Mouse (Mus musculus) spleen, postnatal 36 days (tissue): Measurements from ENCODE around the gene Ssbp2.

Experiments used
- DNase-seq, 2 experiments: peaks; one replicate each; pipeline ENCODE4 v3.0.0; 2022; ENCODE audit warnings: low spot score in 2 of 2, mixed read lengths in 1 of 2

The Ssbp2 gene

GRCm38 (mm10) chr13:91461711-91462351 lies 1.7 kb downstream of the Ssbp2 start:
- peak; percentile 11 to 22 for DNase-seq

GRCm38 (mm10) chr13:91462395-91462794 lies 2.3 kb downstream of the Ssbp2 start:
- no peak for DNase-seq

- peak; percentile 17 to 28 for DNase-seq
Observed at GRCm38 (mm10) chr13:91462893-91463481, 2.9 kb downstream of the Ssbp2 start.

- no peak for DNase-seq
Observed at GRCm38 (mm10) chr13:91465002-91465715, 5.1 kb downstream of the Ssbp2 start.

GRCm38 (mm10) chr13:91471566-91471965 lies 11.5 kb downstream of the Ssbp2 start:
- peak in 1 of 2 experiments; percentile 29 for DNase-seq

GRCm38 (mm10) chr13:91471980-91472379 lies 11.9 kb downstream of the Ssbp2 start:
- no peak for DNase-seq

GRCm38 (mm10) chr13:91473527-91473926 lies 13.4 kb downstream of the Ssbp2 start:
- DNase-seq: no peak

GRCm38 (mm10) chr13:91474027-91474426 lies 13.9 kb downstream of the Ssbp2 start:
- peak in 1 of 2 experiments; percentile 27 for DNase-seq

GRCm38 (mm10) chr13:91475888-91476287 lies 15.8 kb downstream of the Ssbp2 start:
- DNase-seq: no peak

GRCm38 (mm10) chr13:91476596-91477100 lies 16.6 kb downstream of the Ssbp2 start:
- no peak for DNase-seq

- no peak for DNase-seq
Observed at GRCm38 (mm10) chr13:91478011-91478410, 17.9 kb downstream of the Ssbp2 start.

- DNase-seq: no peak
Observed at GRCm38 (mm10) chr13:91484303-91484702, 24.2 kb downstream of the Ssbp2 start.

- no peak for DNase-seq
Observed at GRCm38 (mm10) chr13:91492133-91492532, 32.0 kb downstream of the Ssbp2 start.

GRCm38 (mm10) chr13:91497055-91497454 lies 37.0 kb downstream of the Ssbp2 start:
- no peak for DNase-seq

- no peak for DNase-seq
Observed at GRCm38 (mm10) chr13:91501735-91502134, 41.7 kb downstream of the Ssbp2 start.

GRCm38 (mm10) chr13:91502642-91503373 lies 42.7 kb downstream of the Ssbp2 start:
- DNase-seq: no peak

- DNase-seq: no peak
Observed at GRCm38 (mm10) chr13:91508991-91509390, 48.9 kb downstream of the Ssbp2 start.

GRCm38 (mm10) chr13:91509467-91509866 lies 49.4 kb downstream of the Ssbp2 start:
- peak; percentile 43 to 45 for DNase-seq

GRCm38 (mm10) chr13:91514979-91515378 lies 54.9 kb downstream of the Ssbp2 start:
- DNase-seq: no peak

GRCm38 (mm10) chr13:91520073-91520750 lies 60.1 kb downstream of the Ssbp2 start:
- DNase-seq: no peak

GRCm38 (mm10) chr13:91520968-91521367 lies 60.9 kb downstream of the Ssbp2 start:
- DNase-seq: no peak
